Mouse (Mus musculus) macrophage (primary cell): ENCODE measurements at regions not wholly inside any gene's neighbourhood (a gene's known extent, or its start where the extent isn't known, plus 50 kb on each side); places are given as distances from the start of the nearest gene placed in this dataset.

Experiments
- H3K27ac ChIP-seq: fragments of 350-480 bp; formaldehyde crosslinking; 2 replicates; pipeline ENCODE4 v1.9.0; 2021
- H3K36me3 ChIP-seq: fragments of 350-480 bp; formaldehyde crosslinking; 2 replicates; pipeline ENCODE4 v1.9.0; 2021; ENCODE audit errors: inconsistent target
- H3K4me3 ChIP-seq: fragments of 350-480 bp; formaldehyde crosslinking; 2 replicates; pipeline ENCODE4 v1.9.0; 2021; ENCODE audit errors: inconsistent target
- H3K79me2 ChIP-seq: fragments of 350-480 bp; formaldehyde crosslinking; 2 replicates; pipeline ENCODE4 v1.9.0; 2021; ENCODE audit errors: inconsistent target
- WGBS: methylation state at CpG from one replicate; pipeline ENCODE4 v1.1.7; 2026; ENCODE audit warnings: inconsistent platforms; ENCODE audit not compliant: missing documents; 5-methylcytosine and 5-hydroxymethylcytosine counted together

- no peaks in the 10 kb centered on the region for H3K36me3 ChIP-seq
- no peak overlapping the region for H3K27ac ChIP-seq
- no peak overlapping the region for H3K4me3 ChIP-seq
- H3K79me2 ChIP-seq: no peaks in the 10 kb centered on the region
- WGBS: 4% methylated on average over 3 of the region's 3 CpGs
Observed at GRCm38 (mm10) chr3:131698070-131698750, 133.6 kb downstream of the Papss1 start.

DNA sequence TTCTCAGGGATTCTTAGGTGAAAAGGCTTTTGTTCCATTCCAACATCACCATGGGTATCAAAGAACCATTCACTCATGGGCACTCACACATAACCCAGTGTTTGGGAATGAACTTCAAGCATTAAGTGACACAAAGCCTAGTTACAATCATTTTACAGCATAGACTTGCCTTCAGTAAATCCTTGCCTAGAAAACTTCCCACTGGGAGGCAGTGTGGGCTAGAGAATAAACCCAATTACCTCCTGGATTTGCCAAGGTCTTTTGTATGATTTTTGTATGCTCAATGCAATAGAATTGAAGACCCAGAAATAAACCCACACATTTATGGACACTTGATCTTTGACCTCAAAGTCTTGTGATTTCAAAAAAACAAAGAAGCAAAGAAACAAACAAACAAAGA, 138.6 kb downstream of the Papss1 start:
- H3K36me3 ChIP-seq: no peaks in the 10 kb centered on the region
- no peak overlapping the region for H3K27ac ChIP-seq
- no peaks in the 10 kb centered on the region for H3K79me2 ChIP-seq
- H3K4me3 ChIP-seq: no peak overlapping the region

DNA sequence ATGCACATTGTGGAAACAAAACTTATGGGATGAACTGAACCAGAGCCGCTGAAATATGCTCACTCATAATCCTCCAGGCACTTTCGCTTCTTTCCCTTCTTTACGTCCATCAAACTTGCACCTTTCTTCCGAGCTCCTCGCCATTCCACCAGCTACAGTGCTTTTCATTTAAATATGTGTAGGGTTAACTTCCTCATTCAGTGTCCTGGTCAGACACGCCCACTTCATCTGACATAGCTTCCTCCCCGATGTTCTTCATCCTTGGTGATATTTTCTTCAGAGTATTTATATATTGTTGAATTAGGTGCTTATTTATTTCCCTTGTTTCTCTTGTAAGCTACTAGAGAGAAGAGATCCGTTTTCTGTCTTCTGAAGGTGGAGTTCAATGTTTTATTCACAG, 149.0 kb downstream of the Papss1 start:
- 79% methylated on average over 8 of the region's 8 CpGs for WGBS
- H3K27ac ChIP-seq: no peak overlapping the region

GRCm38 (mm10) chr3:131718761-131719160, 154.2 kb downstream of the Papss1 start:
- Histone ChIP-seq H3K27ac (no peak overlapping the region), H3K36me3 (no peaks in the 10 kb centered on the region), H3K4me3 (no peak overlapping the region), H3K79me2 (no peaks in the 10 kb centered on the region)
- 64% methylated on average over 8 of the region's 8 CpGs for WGBS

More for the DNA sequence above, 149.0 kb downstream of the Papss1 start:
- no peaks in the 10 kb centered on the region for H3K36me3 ChIP-seq
- no peaks in the 10 kb centered on the region for H3K79me2 ChIP-seq
- no peak overlapping the region for H3K4me3 ChIP-seq

DNA sequence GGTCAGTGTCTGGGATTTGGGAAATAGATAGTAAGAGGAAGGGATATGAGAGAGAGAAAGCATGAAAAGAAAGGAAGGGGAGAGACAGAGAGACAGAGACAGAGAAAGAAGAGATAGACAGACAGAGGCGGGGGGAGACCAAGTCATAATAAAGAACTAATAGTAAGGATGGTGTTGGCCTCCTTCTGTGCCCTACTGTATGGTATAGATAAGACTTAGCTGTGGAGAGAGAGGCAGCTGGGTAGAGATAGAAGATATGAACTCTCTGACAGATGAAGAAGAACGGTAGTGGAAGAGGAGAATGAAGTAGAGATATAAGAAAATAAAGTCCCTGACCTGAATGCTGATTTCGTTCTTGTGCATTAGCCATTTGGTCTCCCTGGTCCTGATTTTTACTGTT, 164.1 kb downstream of the Papss1 start:
- H3K79me2 ChIP-seq: no peaks in the 10 kb centered on the region
- no peak overlapping the region for H3K27ac ChIP-seq
- no peaks in the 10 kb centered on the region for H3K36me3 ChIP-seq
- 100% methylated on average over 3 of the region's 3 CpGs for WGBS
- H3K4me3 ChIP-seq: no peak overlapping the region

GRCm38 (mm10) chr3:131734226-131734625, 169.7 kb downstream of the Papss1 start:
- no peak overlapping the region for H3K4me3 ChIP-seq
- no peaks in the 10 kb centered on the region for H3K79me2 ChIP-seq
- WGBS: 92% methylated on average over 6 of the region's 6 CpGs
- H3K36me3 ChIP-seq: no peaks in the 10 kb centered on the region
- no peak overlapping the region for H3K27ac ChIP-seq

DNA sequence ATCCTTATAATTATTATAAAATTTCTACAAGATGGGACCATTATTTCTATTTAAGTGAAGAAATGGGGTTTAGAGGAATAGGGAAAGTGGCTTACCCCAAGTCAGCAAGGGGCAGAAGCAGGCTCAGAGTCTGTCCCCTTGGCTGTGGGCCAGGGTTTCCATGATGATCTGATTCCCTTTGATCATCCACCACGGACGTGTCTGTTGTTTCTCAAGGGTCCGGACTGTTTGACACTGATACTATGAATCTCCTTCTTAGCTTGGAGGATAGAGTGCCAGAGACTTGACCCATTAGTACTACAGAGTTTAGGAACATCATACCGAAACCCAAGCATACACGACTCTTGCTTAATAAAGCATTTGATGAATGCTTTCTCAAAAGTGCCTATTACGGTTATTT, 172.9 kb downstream of the Papss1 start:
- no peak overlapping the region for H3K4me3 ChIP-seq
- H3K79me2 ChIP-seq: no peaks in the 10 kb centered on the region
- no peaks in the 10 kb centered on the region for H3K36me3 ChIP-seq
- H3K27ac ChIP-seq: no peak overlapping the region
- 89% methylated on average over 6 of the region's 6 CpGs for WGBS

DNA sequence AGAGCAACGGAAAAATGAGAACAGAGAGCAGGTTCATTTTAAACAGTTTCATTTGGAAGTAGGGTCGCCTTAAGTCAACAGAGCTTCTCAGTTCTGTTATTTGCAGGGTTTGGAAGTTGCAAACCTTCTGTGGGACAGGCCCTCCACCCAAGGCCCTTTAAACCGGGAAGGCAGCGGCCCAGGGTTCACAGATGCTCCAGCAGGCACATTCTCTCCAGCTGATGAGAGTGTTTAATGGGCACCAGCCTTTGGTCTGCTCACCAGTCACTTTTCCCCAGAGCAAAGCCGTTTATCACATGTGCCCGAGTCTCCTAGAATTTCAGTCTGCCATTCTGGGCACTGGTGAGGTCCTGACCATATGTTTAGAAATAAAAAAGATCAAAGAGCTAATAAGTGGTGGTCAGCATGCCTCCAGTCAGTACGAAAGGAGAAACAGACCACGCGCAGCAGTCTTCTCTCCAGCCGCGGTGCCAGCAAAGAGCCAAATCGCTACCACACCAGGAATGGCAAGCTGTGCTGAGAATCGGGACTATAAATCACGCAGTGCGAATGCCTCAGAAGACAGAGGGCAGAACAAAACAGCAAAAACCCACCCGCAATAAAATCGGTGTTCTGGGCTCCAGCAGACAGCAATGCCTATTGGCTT, 173.5 kb downstream of the Papss1 start:
- H3K79me2 ChIP-seq: no peaks in the 10 kb centered on the region
- H3K27ac ChIP-seq: no peak overlapping the region
- 85% methylated on average over 17 of the region's 17 CpGs for WGBS
- no peak overlapping the region for H3K4me3 ChIP-seq
- no peaks in the 10 kb centered on the region for H3K36me3 ChIP-seq

DNA sequence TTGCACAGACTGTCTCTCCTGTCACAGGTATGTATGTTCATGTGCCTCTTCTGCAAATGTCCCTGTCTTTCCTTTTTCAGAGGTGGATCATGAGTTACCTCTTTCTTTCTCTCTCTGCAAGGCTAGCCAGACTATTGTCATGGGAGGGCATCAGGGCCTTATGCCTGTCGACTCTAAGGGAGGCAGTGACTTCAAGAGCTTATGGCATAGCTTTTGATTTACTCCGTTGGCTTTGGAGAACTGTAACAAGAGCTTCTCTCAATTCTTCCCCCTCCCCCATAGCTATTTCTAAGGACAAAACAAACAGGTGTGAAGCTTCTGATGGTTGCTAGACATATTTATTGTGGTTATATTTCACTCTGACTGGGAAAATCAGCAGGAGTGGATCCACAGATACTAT, 191.0 kb downstream of the Papss1 start:
- Histone ChIP-seq H3K27ac (no peak overlapping the region), H3K79me2 (no peaks in the 10 kb centered on the region)
- WGBS: 71% methylated on average over 2 of the region's 2 CpGs

GRCm38 (mm10) chr3:131756126-131756525, 191.6 kb downstream of the Papss1 start:
- Histone ChIP-seq H3K79me2 (no peaks in the 10 kb centered on the region), H3K27ac (no peak overlapping the region), H3K36me3 (no peaks in the 10 kb centered on the region), H3K4me3 (no peak overlapping the region)
- WGBS: 79% methylated on average over 5 of the region's 5 CpGs

More for the DNA sequence above, 191.0 kb downstream of the Papss1 start:
- no peak overlapping the region for H3K4me3 ChIP-seq
- H3K36me3 ChIP-seq: no peaks in the 10 kb centered on the region

DNA sequence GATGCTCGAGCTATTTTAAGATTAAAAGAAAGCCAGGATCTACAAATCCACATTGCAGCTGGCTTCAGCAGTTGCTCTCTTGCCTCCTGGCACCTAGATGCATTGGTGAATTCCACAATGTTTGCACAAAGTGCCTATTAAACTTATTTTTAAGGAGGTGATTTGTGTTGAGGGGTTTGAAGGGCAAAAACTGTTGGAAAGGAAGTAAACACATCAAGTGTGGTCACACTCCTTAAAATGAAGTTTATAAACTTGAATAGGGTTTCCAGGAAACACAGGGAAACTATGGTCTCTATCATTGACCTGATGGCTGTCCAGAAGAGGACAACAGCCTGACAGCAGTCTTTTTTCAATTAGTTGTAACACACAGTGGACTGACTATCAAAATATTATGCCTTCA, 205.4 kb downstream of the Papss1 start:
- Histone ChIP-seq H3K36me3 (no peaks in the 10 kb centered on the region), H3K79me2 (no peaks in the 10 kb centered on the region), H3K27ac (no peak overlapping the region), H3K4me3 (no peak overlapping the region)
- 75% methylated on average over 1 of the region's 1 CpGs for whole genome bisulfite sequencing

GRCm38 (mm10) chr3:131770486-131770885, 205.9 kb downstream of the Papss1 start:
- no peaks in the 10 kb centered on the region for H3K36me3 ChIP-seq
- no peak overlapping the region for H3K4me3 ChIP-seq
- no peaks in the 10 kb centered on the region for H3K79me2 ChIP-seq
- H3K27ac ChIP-seq: no peak overlapping the region
- WGBS: 100% methylated on average over 1 of the region's 1 CpGs

DNA sequence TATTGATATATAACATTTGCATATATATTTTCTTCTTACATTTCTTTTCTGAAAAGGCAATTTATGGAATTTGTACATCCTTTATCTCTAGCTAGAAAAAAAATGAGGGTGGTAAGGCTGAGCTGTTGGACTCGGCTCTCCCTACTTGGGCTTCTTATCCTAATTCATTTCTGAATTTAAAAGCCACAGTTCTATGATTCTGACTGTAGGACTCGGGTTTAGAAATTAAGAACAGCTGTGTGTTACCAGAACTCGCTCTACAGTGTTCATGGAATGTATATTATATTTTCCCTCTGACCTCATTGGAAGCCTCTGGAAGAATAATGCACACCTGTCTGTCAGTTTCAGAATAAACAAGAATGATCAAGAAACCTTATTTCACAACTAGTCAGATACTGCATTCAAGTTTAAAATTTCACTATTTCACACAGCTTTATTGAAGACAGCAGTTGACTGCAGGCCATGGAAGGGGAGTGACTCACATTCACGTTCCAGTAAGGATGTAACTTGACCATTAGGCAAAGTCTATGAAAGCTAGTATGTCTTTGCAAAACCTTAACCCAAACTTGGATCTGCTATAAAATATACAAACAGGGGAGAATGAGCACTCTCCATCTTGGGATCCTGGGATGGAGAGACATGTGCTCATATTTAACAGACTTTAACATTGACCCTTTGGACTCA, 207.4 kb downstream of the Papss1 start:
- Histone ChIP-seq H3K36me3 (no peaks in the 10 kb centered on the region), H3K27ac (no peak overlapping the region), H3K4me3 (no peak overlapping the region), H3K79me2 (no peaks in the 10 kb centered on the region)
- WGBS: 86% methylated on average over 4 of the region's 4 CpGs

- Histone ChIP-seq H3K36me3 (no peaks in the 10 kb centered on the region), H3K27ac (no peak overlapping the region), H3K4me3 (no peak overlapping the region), H3K79me2 (no peaks in the 10 kb centered on the region)
- 89% methylated on average over 5 of the region's 5 CpGs for WGBS
Observed at GRCm38 (mm10) chr3:131772593-131772992, 208.0 kb downstream of the Papss1 start.

- Histone ChIP-seq H3K27ac (no peak overlapping the region), H3K4me3 (no peak overlapping the region), H3K36me3 (no peaks in the 10 kb centered on the region), H3K79me2 (no peaks in the 10 kb centered on the region)
- 79% methylated on average over 4 of the region's 4 CpGs for WGBS
Observed at GRCm38 (mm10) chr3:131775431-131775830, 210.9 kb downstream of the Papss1 start.
